Mouse (Mus musculus) ES-E14 (cell line): ENCODE results near the gene Chd6. TPM values are rescaled to one million over a fixed set of nuclear protein-coding genes. Genes with fewer than 3 reads are reported as not detected.

Experiments used
- DNase-seq: peaks from one replicate; pipeline ENCODE4 v3.0.0-alpha.2; 2013; ENCODE audit warnings: low read depth, low spot score
- H3K27ac ChIP-seq: 2 replicates; pipeline ENCODE4 v1.5.1; 2012; ENCODE audit warnings: low read depth, mild to moderate bottlenecking, low read length, moderate library complexity, mixed read lengths; ENCODE audit not compliant: poor library complexity, insufficient read depth, severe bottlenecking
- H3K36me3 ChIP-seq: 2 replicates; pipeline ENCODE4 v1.6.1; 2012; ENCODE audit warnings: mild to moderate bottlenecking, low read length, moderate library complexity, mixed read lengths; ENCODE audit not compliant: control insufficient read depth, poor library complexity, insufficient read depth, severe bottlenecking
- H3K4me1 ChIP-seq, 2 experiments: fragments of 150-350 bp in 1 of 2; sonication (generic) in 1 of 2; 2 replicates each; pipeline ENCODE4 v1.6.1; 2012; ENCODE audit warnings: low read length in 2 of 2, mild to moderate bottlenecking in 1 of 2, mixed read lengths in 1 of 2; ENCODE audit not compliant: control insufficient read depth in 2 of 2, insufficient read depth in 2 of 2, poor library complexity in 1 of 2
- H3K4me3 ChIP-seq, 2 experiments: fragments of 150-350 bp in 1 of 2; sonication (generic) in 1 of 2; 2 replicates each; pipeline ENCODE4 v1.5.1; 2012; ENCODE audit warnings: low read length in 2 of 2, low read depth in 1 of 2, mild to moderate bottlenecking in 1 of 2, mixed read lengths in 1 of 2; ENCODE audit not compliant: insufficient read depth in 1 of 2, poor library complexity in 1 of 2, severe bottlenecking in 1 of 2
- H3K9ac ChIP-seq: 2 replicates; pipeline ENCODE4 v1.6.1; 2012; ENCODE audit warnings: low read depth, mild to moderate bottlenecking, low read length, mixed read lengths; ENCODE audit not compliant: poor library complexity, insufficient read depth, severe bottlenecking
- H3K9me3 ChIP-seq: fragments of 150-350 bp; sonication (generic); 2 replicates; pipeline ENCODE4 v1.6.1; 2012; ENCODE audit warnings: low read depth, mild to moderate bottlenecking, low read length; ENCODE audit not compliant: control insufficient read depth, insufficient read depth
- CHD2 ChIP-seq: IDR thresholded peaks from 2 replicates; pipeline ENCODE4 v1.6.1; 2014; ENCODE audit warnings: mild to moderate bottlenecking, low read depth, low read length, inconsistent platforms
- HCFC1 ChIP-seq: IDR thresholded peaks from 2 replicates; pipeline ENCODE4 v1.6.1; 2012; ENCODE audit warnings: low read length, inconsistent platforms, borderline replicate concordance; ENCODE audit not compliant: insufficient read depth
- MAFK ChIP-seq: IDR thresholded peaks from 2 replicates; pipeline ENCODE4 v1.6.1; 2014; ENCODE audit warnings: mild to moderate bottlenecking, low read depth, low read length, inconsistent platforms; ENCODE audit not compliant: insufficient read depth
- ZC3H11A ChIP-seq: IDR thresholded peaks from 2 replicates; pipeline ENCODE4 v1.6.1; 2012; ENCODE audit warnings: low read depth, mild to moderate bottlenecking, inconsistent platforms, low read length, borderline replicate concordance
- ZNF384 ChIP-seq: IDR thresholded peaks from 2 replicates; pipeline ENCODE4 v1.6.1; 2012; ENCODE audit warnings: low read depth, low read length, inconsistent platforms
- in situ Hi-C, 2 experiments: fragments of 600-800 bp; cut with MboI; formaldehyde crosslinking; loops; one replicate each; pipeline ENCODE4 v1.15.1; 2025; ENCODE audit warnings: low sequenced_read_pairs in 2 of 2, inconsistent platforms in 1 of 2; ENCODE audit not compliant: unreplicated experiment in 2 of 2
- total RNA-seq: library from RNA; depleted of rRNA; stranded (reverse); fragments of 300-350 nt; gene quantifications from 2 replicates; pipeline ENCODE4 v1.2.3, GENCODE M21; 2012

Chd6 gene
- total RNA-seq, 1 experiment = 50.7 TPM

DNA sequence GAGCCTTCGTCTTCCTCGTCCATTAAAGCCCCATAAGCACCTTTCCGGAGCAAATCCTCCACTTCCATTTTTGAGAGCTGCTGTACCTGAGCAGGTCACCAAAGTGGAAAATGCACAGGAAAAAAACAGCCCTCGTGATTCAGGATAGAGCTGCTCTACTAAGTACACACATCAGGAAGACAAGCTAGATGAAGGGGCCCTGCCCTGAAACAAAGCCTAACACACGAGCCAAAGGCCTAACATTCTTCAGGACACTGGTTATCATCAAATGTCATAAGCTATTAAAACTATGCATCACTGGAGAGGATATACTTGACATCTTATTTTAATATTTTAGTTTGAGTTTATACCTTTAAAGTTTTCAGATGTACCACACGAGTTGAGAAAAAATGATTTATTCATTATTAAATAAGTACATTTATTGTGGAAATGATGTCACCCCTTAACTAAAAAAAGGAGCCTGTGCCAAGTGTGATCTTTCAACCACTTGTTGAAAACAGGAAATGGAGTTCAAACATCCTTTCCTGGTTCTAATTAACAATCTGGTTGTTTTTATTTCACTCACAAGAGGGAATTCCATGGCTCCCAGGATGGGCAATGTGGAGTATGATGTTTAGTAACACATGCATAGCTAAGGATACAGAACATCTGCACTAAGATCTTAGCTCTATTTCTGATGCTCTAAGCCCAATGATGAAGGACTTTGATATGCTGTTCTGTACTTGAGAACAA, 118.4 kb downstream of the Chd6 start:
- no peak overlapping the region for H3K4me3 ChIP-seq
- H3K9me3 ChIP-seq = no peaks in the 10 kb centered on the region; the same call in 1 of the 2 replicates
- H3K9ac ChIP-seq = no peak overlapping the region
- no peak for DNase-seq
- H3K36me3 ChIP-seq = peaks cover 14% of the 10 kb centered on the region
- H3K4me1 ChIP-seq = no peaks in the 10 kb centered on the region
- TF ChIP-seq ZC3H11A = no peak
- no peak for TF ChIP-seq MAFK
- TF ChIP-seq ZNF384 = no peak
- in situ Hi-C loops = no loop called here
- H3K27ac ChIP-seq = no peak overlapping the region

DNA sequence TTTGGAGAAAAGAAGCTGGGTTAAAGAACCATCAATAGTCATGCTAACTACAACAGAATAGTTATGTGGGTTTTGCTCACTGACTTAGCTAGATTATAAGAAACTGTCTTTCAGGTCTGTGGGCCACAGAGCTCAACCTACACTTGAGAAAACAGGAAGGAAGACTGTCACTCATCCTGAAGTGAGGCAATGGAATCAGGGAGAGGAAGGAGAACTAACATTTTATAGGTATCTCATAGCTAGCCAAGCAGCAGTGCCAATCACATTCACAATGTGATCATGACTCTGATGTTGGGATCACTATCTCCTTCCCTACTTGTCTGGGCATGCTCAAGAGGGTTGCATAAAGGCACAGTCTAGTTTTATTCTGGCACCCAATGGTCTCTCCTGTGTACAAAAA, 121.4 kb downstream of the Chd6 start:
- no peak for TF ChIP-seq HCFC1
- TF ChIP-seq ZNF384 = no peak
- DNase-seq = no peak
- in situ Hi-C loops = no loop called here
- Histone ChIP-seq H3K27ac (no peak overlapping the region), H3K9me3 (no peaks in the 10 kb centered on the region; the same call in 1 of the 2 replicates), H3K9ac (no peak overlapping the region), H3K4me3 (no peak overlapping the region), H3K36me3 (peaks cover 23% of the 10 kb centered on the region), H3K4me1 (no peaks in the 10 kb centered on the region)

DNA sequence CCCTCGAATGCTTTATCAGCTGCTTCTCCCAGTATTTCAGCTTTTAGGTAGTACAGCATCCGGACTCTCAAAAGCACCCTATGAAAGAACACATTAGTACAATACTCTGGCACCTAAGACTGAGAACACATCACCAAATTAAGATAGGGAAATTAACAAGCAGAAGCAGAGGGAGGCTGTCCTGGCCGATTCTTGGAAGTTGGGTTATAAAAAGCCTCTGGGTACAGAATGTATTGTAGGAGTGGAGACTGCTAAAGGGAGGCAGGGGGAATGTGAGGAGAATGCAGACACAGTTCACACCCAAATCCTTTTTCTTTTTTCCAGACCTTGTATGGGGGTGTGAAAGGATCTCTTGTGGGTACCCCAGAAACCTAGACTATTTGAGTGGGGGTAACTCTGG, 126.2 kb downstream of the Chd6 start:
- no peak for DNase-seq
- Histone ChIP-seq H3K9ac (no peak overlapping the region), H3K36me3 (peaks cover 18% of the 10 kb centered on the region), H3K27ac (no peak overlapping the region), H3K4me1 (no peaks in the 10 kb centered on the region), H3K4me3 (no peak overlapping the region), H3K9me3 (no peaks in the 10 kb centered on the region)
- TF ChIP-seq HCFC1 (no peak), ZC3H11A (no peak), MAFK (no peak), CHD2 (no peak), ZNF384 (no peak)
- in situ Hi-C loops = no loop called here

DNA sequence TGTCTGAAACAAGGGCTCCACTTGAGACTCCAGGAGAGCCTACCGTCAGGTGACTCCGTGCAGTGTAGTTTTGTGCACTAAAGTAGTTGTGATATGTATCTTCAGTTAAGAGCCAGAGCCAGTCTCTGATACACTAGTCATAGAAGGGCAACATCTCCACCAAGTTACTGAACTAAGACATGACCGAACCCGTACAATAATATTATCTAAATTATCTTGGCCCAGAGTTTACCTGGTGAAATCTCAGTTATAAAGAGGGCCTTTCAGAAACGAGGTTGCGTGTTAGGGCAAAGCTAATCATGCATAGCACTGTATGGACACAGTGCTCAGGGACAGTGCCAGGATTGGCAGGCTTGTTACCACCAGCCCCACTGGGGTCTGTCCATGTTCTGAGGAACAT, 127.1 kb downstream of the Chd6 start:
- no peak for TF ChIP-seq MAFK
- no peak for TF ChIP-seq HCFC1
- no peak for TF ChIP-seq ZNF384
- no peak for TF ChIP-seq ZC3H11A
- TF ChIP-seq CHD2 = no peak
- Histone ChIP-seq H3K9me3 (no peaks in the 10 kb centered on the region), H3K4me3 (no peak overlapping the region), H3K4me1 (no peaks in the 10 kb centered on the region), H3K36me3 (peaks cover 20% of the 10 kb centered on the region), H3K9ac (no peak overlapping the region), H3K27ac (no peak overlapping the region)
- in situ Hi-C loops = no loop called here
- DNase-seq = no peak

DNA sequence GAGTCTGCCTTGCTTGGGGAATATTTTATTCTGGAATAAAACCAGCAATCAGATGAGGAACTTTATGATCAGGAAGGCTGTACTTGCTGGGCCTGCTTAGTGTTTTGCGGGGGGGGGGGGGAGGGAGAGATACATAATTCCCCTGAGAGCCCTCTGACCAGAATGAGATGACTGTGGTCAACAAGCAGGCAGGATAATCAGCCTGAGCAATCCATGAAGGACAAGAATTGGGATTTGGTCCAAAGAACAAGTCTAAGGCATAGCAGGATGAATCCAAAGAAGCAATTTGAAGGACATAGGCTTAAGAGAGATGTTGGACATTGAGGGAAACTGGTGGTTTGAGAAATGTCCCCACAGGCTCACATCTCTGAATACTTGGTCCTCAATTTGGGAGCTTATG, 130.2 kb downstream of the Chd6 start:
- DNase-seq = no peak

More for the DNA sequence above, 130.2 kb downstream of the Chd6 start:
- TF ChIP-seq ZC3H11A (no peak), ZNF384 (no peak), CHD2 (no peak), MAFK (no peak), HCFC1 (no peak)
- Histone ChIP-seq H3K9ac (no peak overlapping the region), H3K4me3 (no peak overlapping the region), H3K4me1 (no peaks in the 10 kb centered on the region), H3K36me3 (peaks cover 15% of the 10 kb centered on the region), H3K27ac (no peak overlapping the region), H3K9me3 (no peaks in the 10 kb centered on the region)
- in situ Hi-C loops = no loop called here
